In genomic region chr2:127363696-127364095, GRCm38 (mm10) we compare ENCODE assay signal across 9 mouse cellular contexts. TPM values are rescaled to one million over a fixed set of nuclear protein-coding genes. Genes with fewer than 3 reads are reported as not detected.
DNase-seq lines count a peak whose midpoint lies in the region; ATAC-seq and TF ChIP-seq lines count a peak whose summit lies in the region.
"Had no signal": no experiment of that assay in that cellular context is flagged by ENCODE, and none has a peak within 500 bp of the region (broad histone marks: within the 10 kb centered on the region; RNA-seq: fewer than 3 reads in every experiment).

No protein-coding gene starts in this region.

- no peak for TF ChIP-seq CTCF in kidney, postnatal 0 days (IDR thresholded peaks at IDR 0.05; ENCODE audit: low read depth)
- TF ChIP-seq CTCF in midbrain, postnatal 0 days (IDR thresholded peaks at IDR 0.05) = no peak

- intact Hi-C loops in heart, postnatal 36 days (cut with DNase I) = loop anchor here (2.0 to 5.0 kb wide), 2 partner anchors 137 to 194 kb away; no protein-coding TSS in a partner anchor

- H3K9ac ChIP-seq in heart, embryonic 13.5 days = peak overlapping the region; percentile 75
- no peak overlapping the region for H3K9ac ChIP-seq in forebrain, embryonic 11.5 days (ENCODE audit: low read length)
- H3K9ac ChIP-seq in kidney, postnatal 0 days (ENCODE audit: low read depth, low read length) = peak overlapping the region; percentile 46; the same call in 1 of the 2 replicates
- no peak overlapping the region for H3K9ac ChIP-seq in midbrain, postnatal 0 days (replicated peaks; ENCODE audit: low read length, poor library complexity, severe bottlenecking)

- peak overlapping the region; percentile 57 for H3K4me3 ChIP-seq in heart, embryonic 13.5 days
- peak overlapping the region; percentile 37 for H3K4me3 ChIP-seq in forebrain, embryonic 11.5 days (ENCODE audit: low read depth, low read length)
- H3K4me3 ChIP-seq in kidney, postnatal 0 days (replicated peaks; ENCODE audit: low read depth, low read length) = peak overlapping the region; percentile 42
- H3K4me3 ChIP-seq in midbrain, postnatal 0 days (ENCODE audit: low read depth, low read length) = peak overlapping the region; percentile 39

- H3K4me2 ChIP-seq in heart, embryonic 13.5 days = peak overlapping the region; percentile 93
- H3K4me2 ChIP-seq in forebrain, embryonic 11.5 days (ENCODE audit: low read depth, low read length, severe bottlenecking) = peak overlapping the region; percentile 65; the same call in 1 of the 2 replicates
- peak overlapping the region; percentile 75 for H3K4me2 ChIP-seq in kidney, postnatal 0 days (ENCODE audit: low read length)
- H3K4me2 ChIP-seq in midbrain, postnatal 0 days (ENCODE audit: low read depth, low read length, poor library complexity, severe bottlenecking) = peak overlapping the region; percentile 72

- H3K27me3 ChIP-seq in heart, embryonic 13.5 days (replicated peaks) = peaks cover 86% of the 10 kb centered on the region
- H3K27me3 ChIP-seq in forebrain, embryonic 11.5 days (ENCODE audit: control insufficient read depth, insufficient read depth, low read length) = peaks cover 43% of the 10 kb centered on the region
- H3K27me3 ChIP-seq in kidney, postnatal 0 days (ENCODE audit: insufficient read depth, low read length) = peaks cover 26% of the 10 kb centered on the region
- peaks cover 57% of the 10 kb centered on the region for H3K27me3 ChIP-seq in midbrain, postnatal 0 days (ENCODE audit: insufficient read depth, low read length)

- DNase-seq in heart, postnatal 36 days = no peak
- no peak for DNase-seq in forebrain, embryonic 11.5 days (ENCODE audit: low spot score)
- DNase-seq in kidney, postnatal 0 days (ENCODE audit: low spot score) = no peak
- DNase-seq in midbrain, postnatal 0 days (ENCODE audit: low spot score) = peak; percentile 22
- DNase-seq in layer of hippocampus, postnatal 25 days (ENCODE audit: extremely low spot score in 1 of 2, low spot score in 1 of 2) = no peak
- DNase-seq in adrenal gland, postnatal 36 days = no peak
- no peak for DNase-seq in frontal cortex, postnatal 10 days (ENCODE audit: low spot score in 2 of 2)

- peak; percentile 35; the same call in 1 of the 2 replicates for ATAC-seq in heart, embryonic 13.5 days (ENCODE audit: extremely low read depth, insufficient number of reproducible peaks, low FRiP score, low TSS enrichment)
- ATAC-seq in forebrain, embryonic 11.5 days (replicated peaks; ENCODE audit: low FRiP score) = no peak
- ATAC-seq in kidney, postnatal 0 days (replicated peaks; ENCODE audit: low FRiP score, low read depth) = no peak
- ATAC-seq in midbrain, postnatal 0 days (ENCODE audit: low FRiP score) = no peak

- no peak overlapping the region for H3K27ac ChIP-seq in heart, embryonic 13.5 days (replicated peaks)
- no peak overlapping the region for H3K27ac ChIP-seq in forebrain, embryonic 11.5 days (ENCODE audit: low read depth, low read length)
- no peak overlapping the region for H3K27ac ChIP-seq in kidney, postnatal 0 days
- H3K27ac ChIP-seq in midbrain, postnatal 0 days (ENCODE audit: low read depth, low read length) = no peak overlapping the region

- WGBS in heart, embryonic 13.5 days = 3% methylated on average over 20 of the region's 20 CpGs
- whole genome bisulfite sequencing in forebrain, embryonic 11.5 days = 7% methylated on average over 20 of the region's 20 CpGs
- WGBS in kidney, postnatal 0 days = 5% methylated on average over 20 of the region's 20 CpGs
- 4% methylated on average over 20 of the region's 20 CpGs for WGBS in midbrain, postnatal 0 days

- H3K9me3 ChIP-seq in heart, embryonic 13.5 days = no peaks in the 10 kb centered on the region
- no peaks in the 10 kb centered on the region for H3K9me3 ChIP-seq in forebrain, embryonic 11.5 days (ENCODE audit: control insufficient read depth, low read length)
- no peaks in the 10 kb centered on the region for H3K9me3 ChIP-seq in kidney, postnatal 0 days (replicated peaks; ENCODE audit: low read length)
- no peaks in the 10 kb centered on the region for H3K9me3 ChIP-seq in midbrain, postnatal 0 days (ENCODE audit: low read length)

- no peaks in the 10 kb centered on the region for H3K36me3 ChIP-seq in heart, embryonic 13.5 days
- H3K36me3 ChIP-seq in forebrain, embryonic 11.5 days (ENCODE audit: control insufficient read depth, insufficient read depth, low read length) = no peaks in the 10 kb centered on the region
- H3K36me3 ChIP-seq in kidney, postnatal 0 days (ENCODE audit: insufficient read depth, low read length) = no peaks in the 10 kb centered on the region
- no peaks in the 10 kb centered on the region for H3K36me3 ChIP-seq in midbrain, postnatal 0 days (ENCODE audit: insufficient read depth, low read length)

- peaks cover 27% of the 10 kb centered on the region for H3K4me1 ChIP-seq in heart, embryonic 13.5 days
- peaks cover 4% of the 10 kb centered on the region for H3K4me1 ChIP-seq in forebrain, embryonic 11.5 days (replicated peaks; ENCODE audit: control insufficient read depth, insufficient read depth, low read length)
- peaks cover 9% of the 10 kb centered on the region; the same call in 1 of the 2 replicates for H3K4me1 ChIP-seq in kidney, postnatal 0 days (replicated peaks; ENCODE audit: insufficient read depth, low read length)
- peaks cover 8% of the 10 kb centered on the region; the same call in 1 of the 2 replicates for H3K4me1 ChIP-seq in midbrain, postnatal 0 days (ENCODE audit: insufficient read depth, low read length)

RNA-seq across cellular contexts. Expression of gene Adra2b, which starts 0.7 kb away (rescaled TPM):
- polyA plus RNA-seq in heart, embryonic 13.5 days (2015; fragmentation: Nextera tagmentation; extraction: Ambion mirVana) = 1.6 and 1.8 TPM in 2 replicates
- 1 to 10 TPM in 1 of 2 experiments, under 1 TPM in 1; 0.80 to 1.2 TPM for total RNA-seq in heart, postnatal 36 days (2021)
- 3.4 and 4.1 TPM in 2 replicates for polyA plus RNA-seq in forebrain, embryonic 11.5 days (2014; fragmentation: Nextera tagmentation; extraction: Ambion mirVana)
- 10.3 and 10.5 TPM in 2 replicates for polyA plus RNA-seq in kidney, postnatal 0 days (2015; fragmentation: Nextera tagmentation; extraction: Ambion mirVana)
- total RNA-seq in midbrain, postnatal 0 days (2014; rRNA removed) = 0.66 and 0.71 TPM in 2 replicates
- polyA plus RNA-seq in midbrain, postnatal 0 days (2015; fragmentation: Nextera tagmentation; extraction: Ambion mirVana) = 0.54 and 0.68 TPM in 2 replicates
- under 1 TPM; 0.14 to 0.15 TPM for total RNA-seq in layer of hippocampus, postnatal 25 days (2021)
- 1 to 10 TPM; 1.9 to 2.0 TPM for total RNA-seq in adrenal gland, postnatal 36 days (2021)
- total RNA-seq: neutrophil, adult 5-6 weeks had no signal

RNA-seq across cellular contexts. Expression of gene Astl, which starts 25.3 kb away (rescaled TPM):
- polyA plus RNA-seq in heart, embryonic 13.5 days (2015; fragmentation: Nextera tagmentation; extraction: Ambion mirVana) = not detected in 2 replicates
- total RNA-seq in heart, postnatal 36 days (2021) = not detected
- polyA plus RNA-seq in forebrain, embryonic 11.5 days (2014; fragmentation: Nextera tagmentation; extraction: Ambion mirVana) = not detected in 2 replicates
- polyA plus RNA-seq in kidney, postnatal 0 days (2015; fragmentation: Nextera tagmentation; extraction: Ambion mirVana) = not detected in 2 replicates
- not detected in 2 replicates for total RNA-seq in midbrain, postnatal 0 days (2014; rRNA removed)
- not detected in 2 replicates for polyA plus RNA-seq in midbrain, postnatal 0 days (2015; fragmentation: Nextera tagmentation; extraction: Ambion mirVana)
- total RNA-seq in layer of hippocampus, postnatal 25 days (2021) = not detected
- not detected for total RNA-seq in adrenal gland, postnatal 36 days (2021)

RNA-seq across cellular contexts. Expression of gene Dusp2, which starts 27.7 kb away (rescaled TPM):
- 13.5 and 15.9 TPM in 2 replicates for polyA plus RNA-seq in heart, embryonic 13.5 days (2015; fragmentation: Nextera tagmentation; extraction: Ambion mirVana)
- under 1 TPM; 0.36 to 0.38 TPM for total RNA-seq in heart, postnatal 36 days (2021)
- 3.9 and 5.2 TPM in 2 replicates for polyA plus RNA-seq in forebrain, embryonic 11.5 days (2014; fragmentation: Nextera tagmentation; extraction: Ambion mirVana)
- polyA plus RNA-seq in kidney, postnatal 0 days (2015; fragmentation: Nextera tagmentation; extraction: Ambion mirVana) = 8.2 and 10.3 TPM in 2 replicates
- 10.8 and 18.0 TPM in 2 replicates for total RNA-seq in midbrain, postnatal 0 days (2014; rRNA removed)
- 23.0 and 23.6 TPM in 2 replicates for polyA plus RNA-seq in midbrain, postnatal 0 days (2015; fragmentation: Nextera tagmentation; extraction: Ambion mirVana)
- total RNA-seq in layer of hippocampus, postnatal 25 days (2021) = 1 to 10 TPM; 1.2 to 1.3 TPM
- total RNA-seq in adrenal gland, postnatal 36 days (2021) = under 1 TPM; 0.63 to 0.73 TPM

Comparison
In these comparisons a context has a peak if more than half of its experiments do, and no peak if none do; other contexts are left out.
1. H3K9ac ChIP-seq: peak in heart, embryonic 13.5 days (single experiment) and kidney, postnatal 0 days (single experiment); none in forebrain, embryonic 11.5 days (single experiment) and midbrain, postnatal 0 days (single experiment).
2. Peak in every context shown above with its lines, with median percentiles within 50 percentile points of each other: H3K4me2 ChIP-seq and H3K4me3 ChIP-seq.